Mouse (Mus musculus) CD4-positive, CD25-positive, alpha-beta regulatory T cell, adult 2 months (primary cell): ENCODE results near the gene Inhbb.

ENCODE experiments used
- DNase-seq: peaks from one replicate; pipeline ENCODE4 v3.0.0-alpha.2; 2012; ENCODE audit warnings: low read depth, low spot score

Gene Inhbb

DNA sequence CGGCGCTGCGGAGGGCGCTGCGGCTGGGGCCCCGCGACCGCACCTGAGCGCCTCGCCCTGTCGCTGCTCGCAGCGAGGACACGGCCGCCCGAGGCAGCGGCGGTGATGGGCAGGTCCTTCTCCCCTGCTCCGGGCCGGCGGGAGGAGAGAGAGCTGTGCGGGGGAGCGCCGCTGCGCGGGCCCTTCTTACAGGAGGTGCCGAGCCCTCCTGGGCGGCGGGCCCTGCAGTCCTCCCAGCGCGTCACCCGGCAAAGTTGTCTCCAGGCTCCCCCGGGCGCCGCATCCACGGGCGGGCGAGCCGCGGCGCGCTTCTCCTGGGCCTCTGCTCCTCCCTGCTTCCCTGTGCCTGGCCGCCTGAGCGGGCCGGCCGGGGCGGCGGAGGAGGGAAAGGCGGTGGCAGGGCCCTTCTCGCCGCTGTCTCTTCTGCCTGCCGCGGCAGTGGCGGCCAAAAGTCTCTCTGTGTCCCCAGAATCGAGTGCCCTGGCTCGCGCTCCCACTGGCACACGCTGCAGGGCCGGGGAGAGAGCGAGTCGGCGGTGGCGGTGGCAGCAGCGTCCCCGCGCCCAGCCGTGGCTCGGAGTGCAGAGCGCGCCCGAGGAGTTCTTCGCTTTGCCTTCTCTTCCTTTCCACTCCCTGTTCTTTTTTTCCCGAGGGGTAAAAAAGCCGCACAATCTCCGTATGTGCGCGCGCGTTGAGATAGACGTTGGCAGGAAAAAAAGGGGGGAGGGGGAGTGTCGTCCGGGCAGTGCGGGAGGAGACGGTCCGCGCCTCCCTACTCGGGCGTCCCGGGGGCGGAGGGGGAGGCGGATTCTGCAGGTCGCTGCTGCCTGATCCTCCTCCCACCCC is at the start of gene Inhbb:
Inhbb (minus strand) TSS at position 673 of the 846 bp plus-strand sequence.
- DNase-seq: no peak

DNA sequence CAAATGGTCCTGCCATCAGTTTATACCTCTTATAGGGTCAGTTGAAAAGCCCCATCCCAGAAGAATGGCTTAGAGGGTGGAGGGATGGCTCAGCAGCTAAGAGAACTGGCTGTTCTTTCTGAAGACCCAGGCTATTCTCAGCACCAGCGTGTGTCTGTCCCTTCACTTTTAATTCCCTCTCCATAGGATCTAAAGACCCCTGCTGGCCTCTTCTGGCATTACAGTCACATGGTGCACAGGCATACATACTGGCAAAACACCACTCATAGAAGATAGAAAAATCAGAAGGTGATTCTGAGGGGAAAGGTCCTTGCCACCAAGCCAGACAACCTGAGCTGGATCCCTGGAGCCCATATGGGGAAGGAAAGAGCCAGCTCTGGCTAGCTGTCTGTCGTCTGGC is 41.3 kb upstream of the Inhbb start:
- peak; percentile 62 for DNase-seq

DNA sequence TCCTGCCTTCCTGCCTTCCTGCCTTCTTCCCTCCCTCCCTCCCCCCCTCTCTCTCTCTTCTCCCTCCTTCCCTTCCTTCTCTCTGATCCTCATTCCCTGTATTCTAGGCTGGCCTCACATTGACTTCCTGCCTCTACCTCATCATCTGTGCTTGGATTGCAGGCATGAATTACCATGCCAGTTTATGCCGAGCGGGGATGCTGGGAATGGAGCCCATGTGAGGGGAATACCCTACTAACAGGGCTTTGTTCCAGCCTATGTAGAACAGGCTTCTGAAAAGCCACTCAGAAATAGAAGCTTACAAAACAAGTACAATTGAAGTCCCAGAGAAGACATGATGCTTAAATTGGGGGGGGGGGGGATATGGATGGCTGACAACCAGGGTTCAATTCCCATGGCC is 38.0 kb upstream of the Inhbb start:
- DNase-seq: no peak

DNA sequence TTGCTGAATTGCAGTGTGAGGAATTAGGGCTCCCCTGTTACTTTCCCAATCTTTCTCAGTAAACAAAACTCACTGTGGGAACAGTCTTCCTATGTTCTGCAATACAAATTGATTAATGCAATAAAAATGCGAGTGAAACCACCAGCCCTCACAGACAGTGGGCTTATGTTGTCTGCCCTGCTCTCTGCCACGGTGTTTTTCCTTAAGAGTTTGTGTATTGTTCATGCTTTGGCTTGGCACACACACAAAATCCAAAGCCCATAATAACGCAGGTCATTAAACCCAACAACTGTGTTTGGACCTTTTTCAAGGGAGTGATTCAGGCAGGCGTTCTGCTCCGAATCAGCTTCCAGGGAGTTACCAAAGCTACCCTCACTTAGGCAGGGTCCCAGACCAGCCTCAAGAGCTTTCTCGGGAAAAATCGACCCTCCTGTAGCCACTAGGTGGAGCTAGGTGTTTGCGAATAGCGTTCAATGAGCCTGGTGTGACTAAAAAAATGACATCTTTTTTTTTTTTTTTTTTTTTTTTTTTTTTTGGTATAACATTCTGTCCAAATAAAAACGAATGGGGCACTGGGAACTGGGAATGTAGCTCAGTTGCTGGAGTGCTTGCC is 36.1 kb upstream of the Inhbb start:
- peak; percentile 75 for DNase-seq

DNA sequence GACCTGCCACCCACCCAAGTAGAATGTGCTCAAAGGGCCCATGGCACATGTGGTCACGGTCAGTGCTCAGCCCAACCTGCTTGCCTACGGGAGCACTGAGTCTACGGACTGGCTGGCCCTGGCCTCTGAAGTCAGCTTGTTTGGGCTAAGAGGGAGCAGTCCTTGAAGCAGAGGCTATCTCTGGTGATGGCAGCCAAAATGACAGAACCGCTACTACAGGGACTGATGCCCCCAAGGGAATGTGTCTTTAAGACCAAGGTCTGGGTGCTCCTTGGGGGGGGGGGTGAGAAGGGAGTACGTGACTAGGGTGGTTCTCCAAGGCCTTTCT is 35.4 kb upstream of the Inhbb start:
- DNase-seq: peak; percentile 12

DNA sequence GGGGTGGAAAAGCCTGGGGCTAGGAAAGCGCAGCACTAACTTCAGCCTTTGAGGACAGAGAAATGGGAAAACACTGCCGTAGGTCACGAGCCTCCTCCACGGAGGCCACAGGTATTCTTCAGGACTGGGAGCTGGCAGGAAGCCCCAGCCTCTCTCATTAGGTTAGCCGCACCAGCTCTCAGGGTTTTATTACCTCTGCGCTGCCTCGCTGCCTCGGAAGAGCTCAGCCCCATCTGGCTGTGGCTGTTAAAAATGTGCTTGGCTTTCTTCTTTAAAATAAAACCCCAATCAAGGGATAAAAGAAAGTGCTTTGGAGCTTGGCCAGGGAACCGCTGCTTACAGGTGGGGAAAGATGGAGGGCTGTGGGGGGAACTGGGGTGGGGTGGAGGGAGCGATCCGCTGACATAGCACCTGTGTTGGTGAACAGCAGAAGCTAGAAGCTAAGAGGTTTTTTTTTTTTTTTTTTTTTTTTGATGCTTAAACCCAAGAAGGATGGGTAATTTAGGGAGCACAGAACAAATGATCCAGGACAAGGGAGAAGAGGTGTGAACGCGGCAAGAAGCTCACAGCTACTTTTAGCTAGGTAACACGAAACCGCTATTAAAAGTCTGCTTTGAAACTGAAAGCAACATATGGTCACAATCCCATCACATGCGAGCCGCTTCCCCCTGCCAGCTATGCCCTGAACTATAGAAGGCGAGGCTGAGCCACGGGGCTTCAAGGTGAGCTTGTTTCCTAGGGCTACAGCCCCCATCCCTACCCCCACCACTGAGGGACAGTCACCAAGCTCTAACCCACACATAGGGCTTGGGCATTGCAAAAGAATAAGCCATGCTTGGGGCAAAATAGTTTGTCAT is 34.9 kb upstream of the Inhbb start:
- DNase-seq: peak; percentile 43

DNA sequence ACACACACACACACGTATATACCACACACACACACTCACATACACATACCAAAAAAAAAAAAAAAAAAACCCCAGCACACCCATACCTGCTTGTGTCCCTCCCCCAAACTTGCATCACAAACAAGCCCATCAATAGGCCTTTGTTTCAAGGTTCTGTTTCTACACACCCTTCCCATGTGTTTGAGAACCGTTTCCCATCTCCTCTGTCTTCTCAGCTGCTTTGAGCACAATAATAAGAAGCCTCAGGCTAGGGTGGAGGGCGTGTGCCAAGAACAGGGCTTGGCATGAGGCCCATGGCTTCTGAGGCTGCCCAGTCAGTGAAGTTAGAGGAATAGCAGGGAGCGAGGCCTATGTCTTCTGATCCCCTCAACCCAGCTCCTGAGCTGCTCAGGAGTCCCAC is 31.7 kb upstream of the Inhbb start:
- no peak for DNase-seq

DNA sequence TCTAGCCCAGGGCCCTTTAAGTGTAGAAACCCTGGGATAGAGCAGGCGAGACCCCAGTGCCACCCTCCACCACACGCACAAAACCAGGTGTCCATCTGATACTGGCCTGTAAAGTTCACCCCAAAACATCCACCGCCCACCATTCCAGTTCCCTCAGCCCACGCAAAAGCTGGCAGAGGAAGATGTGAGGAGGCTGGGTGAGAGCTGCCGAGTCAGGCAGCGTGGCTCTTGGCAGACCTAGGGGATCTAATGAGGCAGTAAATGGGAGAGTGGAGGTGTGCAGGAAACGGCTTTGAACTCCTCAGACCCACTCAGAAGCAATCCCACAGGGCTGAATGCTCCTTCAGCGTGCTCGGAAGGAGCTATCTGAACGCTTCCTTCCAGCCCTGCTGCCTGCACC is 29.4 kb upstream of the Inhbb start:
- no peak for DNase-seq

DNA sequence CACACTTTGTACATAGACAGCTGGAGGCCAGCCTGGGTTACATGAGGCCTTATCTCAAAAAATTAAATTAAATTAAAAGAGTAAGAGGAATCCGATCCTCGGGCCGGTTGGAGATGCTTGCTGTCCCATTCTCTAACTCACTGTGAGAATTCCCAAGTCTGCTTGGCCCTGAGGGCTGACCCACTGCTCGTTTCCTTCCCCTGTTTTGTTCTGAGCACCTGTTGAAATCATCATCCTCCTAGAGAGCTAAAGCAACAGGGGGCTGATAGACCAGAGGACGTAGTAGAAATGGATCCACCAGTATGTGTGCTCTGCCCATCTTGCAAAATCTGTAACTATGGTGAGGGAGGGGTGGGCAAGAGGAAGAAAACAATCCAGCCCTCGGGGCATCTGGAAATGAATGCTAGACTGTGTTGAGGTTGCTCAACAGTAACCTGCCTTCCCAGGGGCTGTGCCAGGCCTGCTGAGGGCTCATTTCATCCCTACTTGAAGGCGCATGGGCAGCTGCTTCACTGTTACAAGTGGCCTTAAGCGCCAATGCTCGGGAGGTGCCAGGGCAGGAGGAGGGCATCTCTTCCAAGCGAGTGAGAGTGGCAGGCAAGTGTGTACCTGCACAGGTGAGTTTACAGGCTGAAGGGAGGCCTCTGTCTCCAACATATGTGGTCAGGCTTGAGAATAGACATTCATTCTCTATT is 28.8 kb upstream of the Inhbb start:
- no peak for DNase-seq

DNA sequence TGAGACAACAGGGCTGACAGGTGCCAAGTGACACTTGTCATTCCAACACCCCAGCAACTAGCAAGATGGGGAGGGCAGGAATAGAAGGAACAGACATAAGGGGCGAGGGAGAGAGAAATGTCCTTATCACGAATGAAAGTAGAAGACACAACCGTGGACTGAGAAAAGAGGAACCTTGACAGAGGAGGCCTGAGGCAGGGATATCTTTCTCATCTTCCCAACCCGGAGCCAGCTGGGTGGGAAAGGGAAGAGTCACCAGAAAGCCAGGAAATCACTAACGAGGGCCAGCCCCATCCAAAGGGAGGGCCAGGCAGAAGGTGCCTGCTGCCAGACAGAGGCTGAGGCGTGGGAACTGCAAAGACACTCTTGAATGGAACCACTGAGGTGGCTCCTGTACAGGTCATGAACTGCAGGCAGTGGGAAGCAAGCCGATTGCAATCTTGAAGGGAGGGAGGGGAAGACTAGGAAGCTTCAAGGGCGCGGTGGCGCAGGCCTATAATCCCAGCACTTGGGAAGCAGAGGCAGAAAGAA is 24.8 kb upstream of the Inhbb start:
- DNase-seq: no peak

DNA sequence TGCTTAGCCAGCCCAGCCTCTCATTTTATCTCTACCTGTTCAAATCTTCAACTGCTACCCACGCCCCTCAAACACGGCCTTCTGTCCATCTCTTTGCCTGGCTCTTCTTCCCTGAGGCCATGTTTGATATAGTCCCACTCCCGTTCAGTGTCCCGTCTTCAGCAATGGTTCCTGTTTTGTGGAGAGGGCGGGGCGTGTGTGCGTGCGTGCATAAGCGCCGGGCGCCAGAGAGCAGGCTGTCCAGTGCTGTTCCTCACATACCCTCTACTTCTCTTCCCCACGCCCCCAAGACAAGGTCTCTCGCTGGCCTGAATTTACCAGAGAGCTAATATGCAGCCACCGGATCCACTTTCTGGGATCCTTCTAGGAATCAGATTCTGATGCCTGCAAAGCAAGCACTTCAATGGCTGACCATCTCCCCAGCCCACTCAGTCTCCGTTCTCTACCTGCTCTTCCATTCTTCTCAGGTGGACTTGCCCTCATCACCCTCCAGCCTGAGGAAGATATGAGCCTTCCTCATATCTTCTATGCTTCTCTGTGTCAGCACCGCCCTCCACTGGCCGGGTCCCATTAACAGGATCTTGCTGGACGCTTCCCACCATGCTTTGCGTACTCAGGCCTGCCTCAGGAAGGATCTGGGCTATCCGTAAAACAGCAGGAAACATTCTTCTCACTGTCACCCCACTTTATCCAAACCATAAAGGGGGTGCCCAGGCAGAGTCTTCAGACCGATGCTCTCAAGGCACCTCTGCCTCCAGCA is 21.7 kb upstream of the Inhbb start:
- DNase-seq: no peak

DNA sequence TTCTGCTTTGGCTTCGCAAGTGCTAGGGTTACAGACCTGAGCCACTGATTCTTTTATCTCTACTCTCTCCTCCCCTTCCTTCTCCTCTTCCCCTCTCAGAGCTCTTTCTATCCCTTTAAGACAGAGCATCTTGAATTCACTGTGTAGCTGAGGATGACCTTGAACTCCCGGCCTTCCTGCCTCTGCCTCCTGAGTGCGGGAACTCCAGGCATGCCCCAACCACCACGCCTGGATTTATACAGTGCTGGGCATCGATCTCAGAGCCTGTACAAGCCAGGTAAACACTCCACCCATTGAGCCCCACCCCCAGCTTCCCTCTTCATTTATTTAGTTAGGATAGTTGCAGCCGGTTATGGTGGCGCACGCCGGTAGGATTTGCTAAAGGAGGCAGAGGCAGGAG is 20.9 kb upstream of the Inhbb start:
- DNase-seq: no peak

DNA sequence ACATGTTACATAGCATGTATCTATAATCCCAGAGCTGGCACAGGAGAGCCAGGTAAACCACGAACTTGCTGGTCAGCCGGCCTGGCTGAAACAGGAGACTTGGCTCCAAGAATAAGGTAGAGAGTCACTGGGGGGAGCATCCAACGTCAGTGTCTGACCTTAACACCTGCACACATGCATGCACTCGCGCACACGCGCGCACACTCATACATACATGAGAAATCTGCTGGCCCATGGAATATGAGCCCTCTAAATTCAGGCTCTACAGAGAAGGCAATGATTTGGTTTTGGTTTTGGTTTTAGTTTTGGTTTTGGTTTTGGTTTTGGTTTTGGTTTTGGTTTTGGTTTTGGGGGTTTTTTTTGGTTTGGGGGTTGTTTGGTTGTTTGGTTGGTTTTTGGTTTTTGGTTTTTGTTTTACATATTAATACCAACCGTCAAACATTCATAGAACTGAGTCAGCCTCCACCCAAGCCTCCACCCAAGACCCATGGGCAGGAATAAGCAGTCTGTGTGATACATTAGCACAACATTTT is 16.1 kb upstream of the Inhbb start:
- DNase-seq: no peak

DNA sequence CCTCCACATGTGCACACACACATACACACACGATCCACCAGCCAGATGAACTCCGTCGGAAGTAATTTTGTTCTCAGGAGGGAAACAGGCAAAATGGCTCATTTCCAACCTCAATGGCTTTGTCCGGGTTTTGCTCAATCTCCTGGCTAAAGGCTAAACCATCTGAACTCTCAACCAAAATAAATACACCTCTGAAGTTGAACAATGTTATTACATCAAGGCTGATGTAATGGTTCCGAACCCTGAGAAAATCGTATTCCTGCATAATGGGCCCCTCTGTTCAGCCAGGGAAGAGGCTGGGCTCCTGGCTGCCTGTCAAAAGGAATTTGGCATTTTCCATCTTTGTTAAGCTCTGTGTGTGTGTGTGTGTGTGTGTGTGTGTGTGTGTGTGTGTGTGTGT is 15.4 kb upstream of the Inhbb start:
- DNase-seq: no peak

DNA sequence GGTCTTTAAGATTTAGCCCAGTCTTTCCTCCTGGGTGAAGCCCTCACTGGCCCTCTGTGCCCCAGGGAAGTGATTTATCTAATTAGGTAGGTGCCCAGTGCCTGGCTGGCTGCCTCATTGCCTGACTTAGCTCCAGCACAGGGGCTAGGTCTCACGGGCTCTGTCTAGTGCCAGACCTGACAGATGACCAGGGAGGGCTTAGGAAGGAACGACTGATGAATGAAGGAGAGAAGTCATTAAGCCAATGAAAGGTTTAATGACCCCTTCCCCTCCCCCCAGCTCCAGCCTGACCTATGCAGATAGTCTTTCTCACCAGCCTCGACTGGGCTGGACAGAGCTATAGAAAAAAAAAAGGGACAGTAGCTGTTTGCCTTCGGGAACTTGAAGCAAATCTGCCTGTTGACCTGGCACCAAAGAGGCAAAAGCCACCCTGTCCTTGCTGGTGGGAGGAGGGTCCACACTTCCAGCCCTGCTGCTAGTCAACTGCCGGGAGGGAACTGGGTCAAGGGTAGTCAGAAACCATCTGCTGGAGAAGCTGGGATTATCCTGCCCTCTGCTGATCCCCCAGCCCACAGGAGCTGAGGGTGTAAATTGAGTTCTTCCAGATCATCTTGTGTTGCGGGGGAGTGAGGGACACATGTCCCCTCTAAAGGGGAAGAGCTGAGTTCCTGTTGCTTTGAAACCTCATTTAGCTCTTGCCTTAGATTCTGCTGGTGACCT is 2.3 kb upstream of the Inhbb start:
- no peak for DNase-seq

DNA sequence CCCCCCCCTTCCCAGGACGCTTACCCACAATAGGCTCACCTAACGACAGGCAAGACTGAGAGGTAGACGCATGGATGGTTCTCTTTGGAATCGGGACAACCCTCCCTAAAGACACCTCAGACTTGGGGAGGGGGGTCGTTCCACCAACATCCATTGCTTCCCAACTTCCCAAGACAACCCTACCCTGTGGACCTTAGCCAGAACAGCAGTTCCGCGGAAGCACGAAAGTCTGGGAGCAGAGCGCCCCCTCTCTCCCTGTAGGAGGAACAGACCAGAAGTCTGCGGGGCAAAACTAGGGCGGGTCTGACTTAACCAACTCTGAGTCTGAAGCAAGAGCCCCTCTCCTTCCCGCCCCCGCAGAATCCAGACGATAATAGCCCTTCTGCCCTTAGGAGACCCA is 1.5 kb upstream of the Inhbb start:
- no peak for DNase-seq

DNA sequence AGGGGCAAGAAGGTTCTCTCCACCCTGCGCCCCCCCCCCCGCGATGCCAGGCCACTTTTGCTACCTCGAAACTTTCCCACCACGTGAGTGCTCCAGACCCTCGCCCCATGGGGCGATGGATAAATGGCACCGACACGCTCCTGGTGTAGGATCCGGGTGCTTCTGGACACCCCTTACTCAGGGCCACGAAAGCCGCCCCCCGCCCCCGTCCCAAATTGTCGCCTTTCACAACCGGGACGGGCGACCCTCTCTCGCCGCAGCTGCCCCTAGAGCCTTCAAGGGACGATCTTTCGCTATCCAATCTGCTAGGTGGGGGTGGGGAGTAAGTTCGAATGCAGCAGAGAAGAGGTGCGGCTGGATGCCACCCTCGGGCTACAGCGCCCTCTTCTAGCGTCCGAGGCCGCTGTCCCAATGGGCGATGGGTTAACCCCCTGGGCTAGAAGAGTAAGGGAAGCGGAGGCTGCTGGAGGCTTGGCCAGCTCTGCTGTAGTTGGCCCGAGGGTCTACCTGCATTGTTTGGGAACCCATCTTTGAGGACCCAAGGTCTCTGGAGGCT is 490 bp upstream of the Inhbb start:
- no peak for DNase-seq

DNA sequence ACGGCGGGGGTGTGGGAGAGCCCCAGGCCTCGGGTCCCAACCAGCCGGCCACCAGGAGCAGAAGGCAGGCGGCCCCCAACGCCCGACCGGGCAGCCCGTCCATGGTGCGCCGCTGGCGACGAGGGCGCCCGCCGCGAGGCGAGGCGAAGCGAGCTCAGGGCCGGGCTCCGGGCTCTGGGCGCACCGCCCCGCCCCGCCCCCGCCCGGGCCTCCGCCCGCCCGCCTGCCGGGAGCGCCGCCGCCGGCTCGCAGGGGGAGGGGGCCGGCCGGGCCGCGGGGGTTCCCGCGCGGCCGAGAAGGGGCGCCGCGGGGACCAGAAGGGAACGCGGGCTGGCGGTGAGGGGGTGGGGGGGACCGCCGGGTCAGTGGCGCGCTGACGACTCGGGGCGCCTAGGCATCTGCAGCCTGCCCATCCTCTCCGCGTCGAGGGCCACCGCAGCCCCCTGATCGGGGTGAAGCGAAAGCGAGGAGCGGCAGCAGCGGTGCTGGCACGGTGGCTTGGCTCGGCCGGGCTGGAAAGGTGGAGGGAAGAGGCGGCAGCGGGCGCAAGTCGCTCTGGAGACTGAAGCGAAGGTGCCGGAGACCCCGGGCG is 968 bp downstream of the Inhbb start:
- DNase-seq: no peak
